Comparison of ENCODE assay signal across 8 mouse cellular contexts in genomic region chr2:35691257-35692049, GRCm38 (mm10).
DNase-seq lines count a peak whose midpoint lies in the region; ATAC-seq and TF ChIP-seq lines count a peak whose summit lies in the region.

No protein-coding gene starts in this region.

- peak overlapping the region; percentile 20 for H3K4me3 ChIP-seq in intestine, embryonic 15.5 days (replicated peaks)
- H3K4me3 ChIP-seq in liver, embryonic 14.5 days (ENCODE audit: insufficient read depth in 1 of 2, low read depth in 2 of 2, low read length in 2 of 2), result no peak overlapping the region
- no peak overlapping the region for H3K4me3 ChIP-seq in neural tube, embryonic 12.5 days

- H3K27ac ChIP-seq in intestine, embryonic 15.5 days, result peak overlapping the region; percentile 89
- H3K27ac ChIP-seq in liver, embryonic 14.5 days, result no peak overlapping the region
- H3K27ac ChIP-seq in neural tube, embryonic 12.5 days, result no peak overlapping the region

- H3K36me3 ChIP-seq in intestine, embryonic 15.5 days, result no peaks in the 10 kb centered on the region
- H3K36me3 ChIP-seq in liver, embryonic 14.5 days (replicated peaks; ENCODE audit: control insufficient read depth, insufficient read depth, low read depth), result no peaks in the 10 kb centered on the region
- H3K36me3 ChIP-seq in neural tube, embryonic 12.5 days, result no peaks in the 10 kb centered on the region

- peaks cover 95% of the 10 kb centered on the region for H3K4me1 ChIP-seq in intestine, embryonic 15.5 days (replicated peaks)
- peaks cover 0 to 27% of the 10 kb centered on the region in 2 experiments; a peak in 2 of 4 replicates for H3K4me1 ChIP-seq in liver, embryonic 14.5 days (replicated peaks; ENCODE audit: control insufficient read depth in 2 of 2, insufficient read depth in 2 of 2, low read length in 1 of 2)
- peaks cover 51% of the 10 kb centered on the region for H3K4me1 ChIP-seq in neural tube, embryonic 12.5 days

- 10% methylated on average over 7 of the region's 7 CpGs for WGBS in intestine, embryonic 15.5 days
- WGBS in liver, embryonic 14.5 days (ENCODE audit: insufficient replicate concordance), result 30% methylated on average over 7 of the region's 7 CpGs
- WGBS in neural tube, embryonic 12.5 days, result 16% methylated on average over 7 of the region's 7 CpGs

- ATAC-seq in common myeloid progenitor, adult 5-6 weeks (replicated peaks; ENCODE audit: low read depth, poor library complexity, severe bottlenecking), result peak; percentile 42; the same call in 1 of the 2 replicates
- ATAC-seq in intestine, embryonic 15.5 days, result peak; percentile 81
- ATAC-seq in liver, embryonic 14.5 days (ENCODE audit: insufficient read depth), result peak; percentile 76
- peak; percentile 46 for ATAC-seq in neural tube, embryonic 12.5 days (ENCODE audit: low FRiP score, low read depth)

- no peaks in the 10 kb centered on the region for H3K27me3 ChIP-seq in intestine, embryonic 15.5 days (replicated peaks)
- H3K27me3 ChIP-seq in liver, embryonic 14.5 days (ENCODE audit: control insufficient read depth, insufficient read depth, low read length), result no peaks in the 10 kb centered on the region
- H3K27me3 ChIP-seq in neural tube, embryonic 12.5 days (replicated peaks), result no peaks in the 10 kb centered on the region

- H3K9ac ChIP-seq in intestine, embryonic 15.5 days, result peak overlapping the region; percentile 36
- no peak overlapping the region for H3K9ac ChIP-seq in liver, embryonic 14.5 days (replicated peaks)
- peak overlapping the region; percentile 17; the same call in 1 of the 2 replicates for H3K9ac ChIP-seq in neural tube, embryonic 12.5 days

- peak overlapping the region; percentile 51 for H3K4me2 ChIP-seq in intestine, embryonic 15.5 days (replicated peaks)
- H3K4me2 ChIP-seq in liver, embryonic 14.5 days (ENCODE audit: low read depth), result peak overlapping the region; percentile 45
- no peak overlapping the region for H3K4me2 ChIP-seq in neural tube, embryonic 12.5 days (replicated peaks)

- no peaks in the 10 kb centered on the region for H3K9me3 ChIP-seq in intestine, embryonic 15.5 days
- H3K9me3 ChIP-seq in liver, embryonic 14.5 days (ENCODE audit: control insufficient read depth, low read length), result no peaks in the 10 kb centered on the region
- H3K9me3 ChIP-seq in neural tube, embryonic 12.5 days, result no peaks in the 10 kb centered on the region

- no peak for TF ChIP-seq CTCF in liver, embryonic 14.5 days (IDR thresholded peaks at IDR 0.05; ENCODE audit: low read depth)

- TF ChIP-seq EP300 in liver, embryonic 14.5 days (IDR thresholded peaks at IDR 0.05; ENCODE audit: low read depth), result no peak

- DNase-seq in NIH3T3 (ENCODE audit: low read depth), result peak; percentile 66
- DNase-seq in gastrocnemius, postnatal 4 days (ENCODE audit: low spot score in 2 of 2), result peak; percentile 44 to 67
- DNase-seq in liver, embryonic 14.5 days (ENCODE audit: low read depth in 3 of 3, low spot score in 3 of 3), result peak; percentile 16 to 39 (median 20)
- no peak for DNase-seq in cerebellum, adult 11 months
- DNase-seq in frontal cortex, postnatal 36 days (ENCODE audit: low spot score in 2 of 2), result no peak

Comparison
In these comparisons a context has a peak if more than half of its experiments do, and no peak if none do; other contexts are left out.
1. DNase-seq: peak in NIH3T3 (single experiment), gastrocnemius, postnatal 4 days (2 of 2) and liver, embryonic 14.5 days (3 of 3); none in cerebellum, adult 11 months (single experiment) and frontal cortex, postnatal 36 days (0 of 2).
2. Peak in every context shown above with its lines, with median percentiles within 50 percentile points of each other: ATAC-seq.